Mouse (Mus musculus) MEL (cell line): ENCODE results near the gene Fam122a. TPM values are rescaled to one million over a fixed set of nuclear protein-coding genes. Genes with fewer than 3 reads are reported as not detected.
A peak's percentile ranks its signal among the peaks of the same experiment; 100 is the strongest.

ENCODE experiments used
- DNase-seq: peaks from one replicate; pipeline ENCODE4 v3.0.0; 2011; ENCODE audit warnings: low read depth, low spot score
- H3K27ac ChIP-seq: 2 replicates; pipeline ENCODE4 v1.5.1; 2012; ENCODE audit warnings: low read depth, mild to moderate bottlenecking, control low read depth, low read length, moderate library complexity; ENCODE audit not compliant: control insufficient read depth
- H3K27me3 ChIP-seq, 2 experiments: fragments of 150-350 bp in 1 of 2; sonication (generic) in 1 of 2; 2 replicates each; pipeline ENCODE4 v1.6.1; 2012; ENCODE audit warnings: low read length in 2 of 2, mild to moderate bottlenecking in 2 of 2, improper control_type of control experiment in 1 of 2, moderate library complexity in 1 of 2; ENCODE audit not compliant: insufficient read depth in 2 of 2, control insufficient read depth in 1 of 2
- H3K36me3 ChIP-seq, 2 experiments: 2 replicates each; pipeline ENCODE4 v1.6.1; 2012 to 2014; ENCODE audit warnings: low read length in 2 of 2, improper control_type of control experiment in 1 of 2, inconsistent platforms in 1 of 2, mild to moderate bottlenecking in 1 of 2; ENCODE audit not compliant: insufficient read depth in 2 of 2, control insufficient read depth in 1 of 2
- H3K4me1 ChIP-seq, 2 experiments: fragments of 150-350 bp in 1 of 2; sonication (generic) in 1 of 2; 2 replicates each; pipeline ENCODE4 v1.6.1; 2012; ENCODE audit warnings: low read length in 2 of 2, improper control_type of control experiment in 1 of 2, mild to moderate bottlenecking in 1 of 2; ENCODE audit not compliant: insufficient read depth in 2 of 2, control insufficient read depth in 1 of 2
- H3K4me3 ChIP-seq, 2 experiments: fragments of 150-350 bp in 1 of 2; sonication (generic) in 1 of 2; 2 replicates each; pipeline ENCODE4 v1.5.1; 2012; ENCODE audit warnings: low read depth in 2 of 2, low read length in 2 of 2, mild to moderate bottlenecking in 2 of 2, moderate library complexity in 2 of 2, control low read depth in 1 of 2, improper control_type of control experiment in 1 of 2; ENCODE audit not compliant: control insufficient read depth in 1 of 2, insufficient read depth in 1 of 2
- H3K79me2 ChIP-seq: 2 replicates; pipeline ENCODE4 v1.6.1; 2012; ENCODE audit warnings: mild to moderate bottlenecking, low read length, moderate library complexity; ENCODE audit not compliant: control insufficient read depth, poor library complexity, insufficient read depth
- H3K9ac ChIP-seq: 2 replicates; pipeline ENCODE4 v1.6.1; 2012; ENCODE audit warnings: low read depth, mild to moderate bottlenecking, control low read depth, low read length, moderate library complexity; ENCODE audit not compliant: control insufficient read depth, poor library complexity, severe bottlenecking
- H3K9me3 ChIP-seq: fragments of 150-350 bp; sonication (generic); replicated peaks from 2 replicates; pipeline ENCODE4 v1.6.1; 2012; ENCODE audit warnings: mild to moderate bottlenecking, low read length, improper control_type of control experiment, moderate library complexity; ENCODE audit not compliant: insufficient read depth
- CHD1 ChIP-seq: IDR thresholded peaks from 2 replicates; pipeline ENCODE4 v1.6.1; 2012; ENCODE audit warnings: low read depth, mild to moderate bottlenecking, inconsistent platforms, low read length, improper control_type of control experiment
- EP300 ChIP-seq, 2 experiments: IDR thresholded peaks; 2 replicates each; pipeline ENCODE4 v1.6.1; 2011; ENCODE audit warnings: improper control_type of control experiment in 2 of 2, low read length in 2 of 2, low read depth in 1 of 2, mild to moderate bottlenecking in 1 of 2
- ETS1 ChIP-seq: IDR thresholded peaks from 2 replicates; pipeline ENCODE4 v1.6.1; 2012; ENCODE audit warnings: low read depth, mild to moderate bottlenecking, inconsistent platforms, low read length, improper control_type of control experiment, moderate library complexity
- GABPA ChIP-seq: IDR thresholded peaks from 2 replicates; pipeline ENCODE4 v1.6.1; 2012; ENCODE audit warnings: low read depth, mild to moderate bottlenecking, inconsistent platforms, low read length, improper control_type of control experiment, moderate library complexity
- GATA1 ChIP-seq: IDR thresholded peaks from 2 replicates; pipeline ENCODE4 v1.6.1; 2011; ENCODE audit warnings: low read depth, low read length, improper control_type of control experiment
- HCFC1 ChIP-seq: IDR thresholded peaks from 2 replicates; pipeline ENCODE4 v1.6.1; 2012; ENCODE audit warnings: low read depth, mild to moderate bottlenecking, inconsistent platforms, low read length, improper control_type of control experiment, moderate library complexity
- MAX ChIP-seq: IDR thresholded peaks from 2 replicates; pipeline ENCODE4 v1.6.1; 2011; ENCODE audit warnings: low read length, improper control_type of control experiment
- MEF2A ChIP-seq: IDR thresholded peaks from 2 replicates; pipeline ENCODE4 v1.6.1; 2014; ENCODE audit warnings: low read depth, mild to moderate bottlenecking, inconsistent platforms, low read length, improper control_type of control experiment; ENCODE audit not compliant: poor library complexity, insufficient replicate concordance, severe bottlenecking; ENCODE audit errors: extremely low read depth
- MYB ChIP-seq: IDR thresholded peaks from 2 replicates; pipeline ENCODE4 v1.6.1; 2011; ENCODE audit warnings: mild to moderate bottlenecking, low read depth, low read length, improper control_type of control experiment
- POLR2AphosphoS5 ChIP-seq: IDR thresholded peaks from 2 replicates; pipeline ENCODE4 v1.6.1; 2012; ENCODE audit warnings: low read depth, borderline replicate concordance, mild to moderate bottlenecking, inconsistent platforms, low read length, moderate library complexity, mixed read lengths
- RCOR1 ChIP-seq: IDR thresholded peaks from 2 replicates; pipeline ENCODE4 v1.6.1; 2012; ENCODE audit warnings: low read depth, mild to moderate bottlenecking, inconsistent platforms, low read length, improper control_type of control experiment
- SIN3A ChIP-seq: IDR thresholded peaks from 2 replicates; pipeline ENCODE4 v1.6.1; 2012; ENCODE audit warnings: low read length, improper control_type of control experiment, inconsistent platforms
- SMC3 ChIP-seq: IDR thresholded peaks from 2 replicates; pipeline ENCODE4 v1.6.1; 2011; ENCODE audit warnings: low read depth, low read length, improper control_type of control experiment
- TAL1 ChIP-seq: IDR thresholded peaks from 2 replicates; pipeline ENCODE4 v1.6.1; 2012; ENCODE audit warnings: mild to moderate bottlenecking, inconsistent platforms, low read length, moderate library complexity, mixed read lengths
- TBP ChIP-seq: IDR thresholded peaks from 2 replicates; pipeline ENCODE4 v1.8.0; 2011; ENCODE audit warnings: low read depth, low read length, improper control_type of control experiment
- UBTF ChIP-seq: IDR thresholded peaks from 2 replicates; pipeline ENCODE4 v1.6.1; 2012; ENCODE audit warnings: low read depth, mild to moderate bottlenecking, inconsistent platforms, low read length, improper control_type of control experiment, moderate library complexity, borderline replicate concordance; ENCODE audit not compliant: insufficient read depth
- USF1 ChIP-seq: IDR thresholded peaks from 2 replicates; pipeline ENCODE4 v1.6.1; 2014; ENCODE audit warnings: low read depth, mild to moderate bottlenecking, inconsistent platforms, low read length, improper control_type of control experiment, moderate library complexity
- USF2 ChIP-seq, 2 experiments: IDR thresholded peaks; 2 replicates each; pipeline ENCODE4 v1.6.1; 2011 to 2012; ENCODE audit warnings: improper control_type of control experiment in 2 of 2, low read length in 2 of 2, borderline replicate concordance in 1 of 2, inconsistent platforms in 1 of 2, low read depth in 1 of 2, mild to moderate bottlenecking in 1 of 2; ENCODE audit not compliant: insufficient read depth in 1 of 2
- ZKSCAN1 ChIP-seq: IDR thresholded peaks from 2 replicates; pipeline ENCODE4 v1.6.1; 2012; ENCODE audit warnings: low read depth, mild to moderate bottlenecking, inconsistent platforms, low read length, improper control_type of control experiment, moderate library complexity
- ZNF384 ChIP-seq: IDR thresholded peaks from 2 replicates; pipeline ENCODE4 v1.6.1; 2012; ENCODE audit warnings: low read depth, mild to moderate bottlenecking, inconsistent platforms, low read length, improper control_type of control experiment
- polyA plus RNA-seq, 2 experiments: library from polyadenylated mRNA; stranded (reverse) in 1 of 2; unstranded in 1 of 2; fragments of >175 nt in 1 of 2; fragments of >200 nt in 1 of 2; gene quantifications; 2 replicates each; pipeline versions ENCODE4 v1.2.1 to v1.2.4; 2012; ENCODE audit warnings: low replicate concordance in 2 of 2, low read depth in 1 of 2; ENCODE audit not compliant: insufficient read length in 2 of 2, insufficient read depth in 1 of 2, missing spikeins in 1 of 2
- total RNA-seq: library from RNA; depleted of rRNA; stranded (reverse); fragments of 300-350 nt; gene quantifications from 2 replicates; pipeline ENCODE4 v1.2.3, GENCODE M21; 2012

Fam122a gene
- total and polyA plus RNA-seq, 3 experiments: 4.5 to 38.4 TPM; not detected in 1

DNA sequence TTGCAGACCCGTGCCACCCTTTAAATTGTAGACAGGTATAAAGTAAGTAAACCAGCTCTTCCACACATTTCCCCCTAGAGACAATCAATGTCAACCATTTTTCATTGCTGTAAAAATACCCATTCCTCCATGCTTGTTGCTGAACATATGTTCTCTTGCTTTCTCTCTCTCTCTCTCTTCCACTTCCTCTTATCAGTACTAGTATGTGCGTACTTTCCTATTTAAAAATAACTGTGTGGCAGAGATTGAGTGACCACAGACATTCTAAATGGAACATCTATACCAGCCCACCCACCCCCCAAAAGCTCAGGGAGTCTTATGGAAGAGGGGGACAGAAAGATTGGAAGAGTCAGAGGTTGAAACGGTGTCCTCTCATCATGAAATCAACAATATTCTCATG is 32.8 kb downstream of the Fam122a start:
- peak; percentile 31 for DNase-seq
- no peak overlapping the region for H3K27ac ChIP-seq
- TF ChIP-seq MYB (no peak), MEF2A (no peak), SMC3 (no peak), ETS1 (0 out of 2 replicates have a peak, but pooled peaks have one; percentile 13), GATA1 (peak; percentile 40; the same call in 1 of the 2 replicates), TAL1 (peak; percentile 40), EP300 (IDR thresholded peaks at IDR 0.05; ENCODE audit: low read depth in 1 of 2, low read length in 2 of 2) (peak; percentile 45 to 51; a peak in 2 of 4 replicates), RCOR1 (peak; percentile 15; the same call in 1 of the 2 replicates)
- TF ChIP-seq, all 39 proteins: peak for 5
- Histone ChIP-seq H3K9me3 (no peaks in the 10 kb centered on the region), H3K9ac (no peak overlapping the region), H3K79me2 (no peaks in the 10 kb centered on the region), H3K36me3 (peaks cover 0 to 6% of the 10 kb centered on the region in 2 experiments; a peak in 2 of 4 replicates), H3K4me3 (no peak overlapping the region), H3K4me1 (peaks cover 0 to 4% of the 10 kb centered on the region in 2 experiments; a peak in 1 of 4 replicates), H3K27me3 (no peaks in the 10 kb centered on the region)

- TF ChIP-seq CHD1: no peak
- peak; percentile 73 for TF ChIP-seq GATA1
- TF ChIP-seq EP300 (IDR thresholded peaks at IDR 0.05; ENCODE audit: low read depth in 1 of 2, low read length in 2 of 2): peak; percentile 69
- no peak for TF ChIP-seq POLR2AphosphoS5
- no peak for TF ChIP-seq USF1
- peak; percentile 56 for TF ChIP-seq TAL1
- TF ChIP-seq ETS1: peak; percentile 41; the same call in 1 of the 2 replicates
- TF ChIP-seq ZKSCAN1: no peak
- peak; percentile 66 for TF ChIP-seq RCOR1
- H3K27ac ChIP-seq: 0 out of 2 replicates have a peak overlapping the region, but pooled peaks have one; percentile 28
- no peak overlapping the region for H3K4me3 ChIP-seq
- no peaks in the 10 kb centered on the region for H3K9me3 ChIP-seq
- peaks cover 0 to 4% of the 10 kb centered on the region in 2 experiments; a peak in 1 of 4 replicates for H3K4me1 ChIP-seq
- peak; percentile 65 for DNase-seq
- H3K9ac ChIP-seq: no peak overlapping the region
- H3K79me2 ChIP-seq: no peaks in the 10 kb centered on the region
- H3K27me3 ChIP-seq: no peaks in the 10 kb centered on the region
- peaks cover 0 to 6% of the 10 kb centered on the region in 2 experiments; a peak in 2 of 4 replicates for H3K36me3 ChIP-seq
Measured at GRCm38 (mm10) chr19:24439715-24440114, 37.4 kb downstream of the Fam122a start.

- no peak overlapping the region for H3K9ac ChIP-seq
- H3K27me3 ChIP-seq: no peaks in the 10 kb centered on the region
- no peak overlapping the region for H3K4me3 ChIP-seq
- H3K27ac ChIP-seq: no peak overlapping the region
- TF ChIP-seq HCFC1: no peak
- no peak for TF ChIP-seq TAL1
- TF ChIP-seq TBP: no peak
- no peak for TF ChIP-seq UBTF
- TF ChIP-seq SMC3: no peak
- TF ChIP-seq USF2 (IDR thresholded peaks at IDR 0.05; ENCODE audit: borderline replicate concordance in 1 of 2, insufficient read depth in 1 of 2, low read depth in 1 of 2, low read length in 2 of 2): no peak
- no peak for TF ChIP-seq SIN3A
- no peak for TF ChIP-seq ZNF384
- TF ChIP-seq MYB: no peak
- TF ChIP-seq MAX: no peak
- no peak for TF ChIP-seq GABPA
- H3K9me3 ChIP-seq: no peaks in the 10 kb centered on the region
- H3K36me3 ChIP-seq: no peaks in the 10 kb centered on the region
- H3K79me2 ChIP-seq: no peaks in the 10 kb centered on the region
- H3K4me1 ChIP-seq: peaks cover 0 to 4% of the 10 kb centered on the region in 2 experiments; a peak in 2 of 4 replicates
- no peak for DNase-seq
Measured at GRCm38 (mm10) chr19:24434291-24434690, 42.9 kb downstream of the Fam122a start.
